Mouse (Mus musculus): ENCODE results near the gene Il2rb. TPM values are rescaled to one million over a fixed set of nuclear protein-coding genes. Genes with fewer than 3 reads are reported as not detected.

Il2rb gene
- polyA plus RNA-seq, 1 experiment, result not detected

DNA sequence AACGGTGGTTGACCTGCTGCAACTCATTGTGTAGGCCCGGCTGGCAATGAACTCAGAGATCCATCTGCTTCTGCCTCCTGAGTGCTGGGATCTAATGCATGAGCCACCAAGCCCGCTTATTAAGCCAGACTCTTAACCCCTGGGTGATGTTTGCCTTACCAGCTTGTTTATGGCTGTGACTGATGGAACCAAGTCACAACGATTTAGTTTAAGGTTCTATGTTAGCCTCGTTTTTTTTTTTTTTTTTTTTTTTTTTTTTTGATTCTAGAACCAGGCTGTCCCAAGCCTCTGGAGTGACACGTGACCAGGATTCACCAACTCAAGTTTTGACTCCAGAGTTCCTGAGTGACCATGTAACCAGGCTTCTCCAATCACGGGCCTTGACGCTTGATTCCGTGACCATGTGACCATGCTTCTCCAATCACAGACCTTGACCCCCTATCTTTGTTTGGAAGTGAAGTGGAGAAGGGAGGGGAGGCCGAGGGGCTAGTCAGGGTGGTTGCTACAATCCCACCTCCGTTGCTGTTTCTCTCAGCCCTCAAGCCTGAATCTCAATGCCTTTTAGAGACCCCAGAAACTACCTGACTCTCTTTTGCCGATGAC, 14.3 kb upstream of the Il2rb start:
- H3K4me1 ChIP-seq, result peaks cover 32% of the 10 kb centered on the region
- TF ChIP-seq FLI1 (IDR thresholded peaks at IDR 0.05; ENCODE audit: low read length) (no peak), GATA1 (IDR thresholded peaks at IDR 0.05; ENCODE audit: borderline replicate concordance, low read length) (no peak)
- H3K9me3 ChIP-seq, result peaks cover 19% of the 10 kb centered on the region
- peaks cover 38% of the 10 kb centered on the region for H3K27me3 ChIP-seq (replicated peaks)
- H3K36me3 ChIP-seq (replicated peaks; ENCODE audit: low read length), result no peaks in the 10 kb centered on the region
- no peak overlapping the region for H3K4me3 ChIP-seq (replicated peaks)

DNA sequence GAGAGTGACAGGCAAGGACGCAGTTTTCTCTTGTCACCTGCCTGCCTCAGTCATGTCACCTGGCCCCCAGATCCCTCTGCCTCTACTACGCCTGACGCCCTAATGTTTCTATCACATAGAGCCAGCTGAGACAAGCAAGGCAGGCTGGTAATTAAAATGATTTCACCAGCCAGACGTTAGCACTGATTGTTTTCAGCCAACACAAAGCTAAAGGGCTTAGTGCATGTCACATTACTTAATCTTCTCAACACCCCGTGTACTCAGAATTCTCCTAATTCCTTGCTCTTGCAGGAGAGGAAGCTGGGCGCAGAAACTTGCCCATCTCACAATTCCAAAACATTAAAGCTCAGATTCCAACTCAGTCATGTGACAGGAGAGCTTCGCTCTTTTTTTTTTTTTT, 13.4 kb upstream of the Il2rb start:
- TF ChIP-seq GATA1 (IDR thresholded peaks at IDR 0.05; ENCODE audit: borderline replicate concordance, low read length) (no peak), FLI1 (IDR thresholded peaks at IDR 0.05; ENCODE audit: low read length) (no peak)
- Histone ChIP-seq H3K36me3 (replicated peaks; ENCODE audit: low read length) (no peaks in the 10 kb centered on the region), H3K4me1 (peaks cover 26% of the 10 kb centered on the region), H3K4me3 (replicated peaks) (no peak overlapping the region), H3K9me3 (peaks cover 28% of the 10 kb centered on the region), H3K27me3 (replicated peaks) (peaks cover 46% of the 10 kb centered on the region)

DNA sequence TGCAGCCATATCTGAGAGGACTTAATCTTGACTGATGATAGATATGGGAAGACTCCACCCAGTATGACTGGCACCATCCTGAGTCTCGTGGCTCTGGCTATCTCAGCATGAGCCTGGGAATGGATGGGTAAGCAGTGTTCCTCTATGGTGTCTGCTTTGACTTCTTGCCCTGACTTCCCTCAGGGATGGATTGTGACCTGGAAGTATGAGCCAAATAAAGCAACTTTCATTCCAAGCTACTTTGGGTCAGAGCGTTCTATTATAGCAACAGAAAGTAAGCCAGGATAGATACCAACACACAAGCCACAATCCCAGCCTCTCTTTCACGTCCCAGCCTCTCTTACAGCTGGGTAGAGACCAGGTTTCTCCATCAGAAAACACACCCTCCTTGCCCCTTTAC, 10.5 kb upstream of the Il2rb start:
- Histone ChIP-seq H3K27me3 (replicated peaks) (peaks cover 70% of the 10 kb centered on the region), H3K36me3 (replicated peaks; ENCODE audit: low read length) (no peaks in the 10 kb centered on the region), H3K4me3 (replicated peaks) (no peak overlapping the region), H3K9me3 (peaks cover 53% of the 10 kb centered on the region), H3K4me1 (peaks cover 11% of the 10 kb centered on the region)
- TF ChIP-seq FLI1 (IDR thresholded peaks at IDR 0.05; ENCODE audit: low read length) (no peak), GATA1 (IDR thresholded peaks at IDR 0.05; ENCODE audit: borderline replicate concordance, low read length) (no peak)

DNA sequence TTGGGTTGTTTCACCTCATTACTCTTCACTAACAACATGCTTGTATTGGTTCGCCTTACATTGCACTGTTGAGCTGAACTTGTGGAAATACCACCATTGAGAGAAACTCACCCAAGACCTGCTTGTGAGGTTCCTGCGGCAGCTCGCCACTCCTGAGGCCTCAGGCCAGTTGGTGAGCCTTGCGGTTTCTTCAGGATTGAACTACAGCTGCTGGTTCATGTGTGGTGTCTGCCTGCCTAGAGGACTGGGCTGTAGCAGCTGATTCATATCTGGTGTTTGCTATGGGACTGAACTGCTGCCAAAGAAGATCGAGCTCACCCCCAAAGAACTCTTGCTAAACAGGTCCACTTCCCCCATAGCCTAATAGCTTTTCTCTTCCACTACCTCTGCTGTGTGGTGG, 9.7 kb upstream of the Il2rb start:
- no peaks in the 10 kb centered on the region for H3K36me3 ChIP-seq (replicated peaks; ENCODE audit: low read length)
- H3K4me3 ChIP-seq (replicated peaks), result no peak overlapping the region
- peaks cover 4% of the 10 kb centered on the region for H3K4me1 ChIP-seq
- peaks cover 77% of the 10 kb centered on the region for H3K27me3 ChIP-seq (replicated peaks)
- no peak for TF ChIP-seq GATA1 (IDR thresholded peaks at IDR 0.05; ENCODE audit: borderline replicate concordance, low read length)
- no peak for TF ChIP-seq FLI1 (IDR thresholded peaks at IDR 0.05; ENCODE audit: low read length)
- H3K9me3 ChIP-seq, result peaks cover 61% of the 10 kb centered on the region

DNA sequence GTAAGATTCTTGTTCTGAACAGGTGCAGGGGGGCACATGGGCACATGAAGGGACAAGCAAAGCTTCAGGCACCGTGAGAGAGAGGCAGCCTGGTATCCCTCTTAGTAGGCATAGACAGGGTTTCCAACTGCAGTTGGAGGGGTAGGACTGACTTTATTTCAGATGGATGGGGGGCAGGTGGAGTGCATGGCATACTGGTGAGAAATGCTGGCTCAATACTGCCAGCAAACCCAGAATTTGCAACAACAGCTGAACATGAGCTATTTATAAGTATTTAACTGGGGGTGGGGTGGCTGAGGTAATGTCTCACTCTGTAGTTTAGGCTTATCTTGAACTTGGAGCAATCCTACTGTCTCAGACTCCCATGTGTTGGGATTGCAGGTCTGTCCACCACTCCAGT, 8.9 kb upstream of the Il2rb start:
- H3K4me3 ChIP-seq (replicated peaks), result no peak overlapping the region
- no peaks in the 10 kb centered on the region for H3K36me3 ChIP-seq (replicated peaks; ENCODE audit: low read length)
- peaks cover 61% of the 10 kb centered on the region for H3K9me3 ChIP-seq
- H3K27me3 ChIP-seq (replicated peaks), result peaks cover 85% of the 10 kb centered on the region
- no peak for TF ChIP-seq GATA1 (IDR thresholded peaks at IDR 0.05; ENCODE audit: borderline replicate concordance, low read length)
- no peak for TF ChIP-seq FLI1 (IDR thresholded peaks at IDR 0.05; ENCODE audit: low read length)
- no peaks in the 10 kb centered on the region for H3K4me1 ChIP-seq

DNA sequence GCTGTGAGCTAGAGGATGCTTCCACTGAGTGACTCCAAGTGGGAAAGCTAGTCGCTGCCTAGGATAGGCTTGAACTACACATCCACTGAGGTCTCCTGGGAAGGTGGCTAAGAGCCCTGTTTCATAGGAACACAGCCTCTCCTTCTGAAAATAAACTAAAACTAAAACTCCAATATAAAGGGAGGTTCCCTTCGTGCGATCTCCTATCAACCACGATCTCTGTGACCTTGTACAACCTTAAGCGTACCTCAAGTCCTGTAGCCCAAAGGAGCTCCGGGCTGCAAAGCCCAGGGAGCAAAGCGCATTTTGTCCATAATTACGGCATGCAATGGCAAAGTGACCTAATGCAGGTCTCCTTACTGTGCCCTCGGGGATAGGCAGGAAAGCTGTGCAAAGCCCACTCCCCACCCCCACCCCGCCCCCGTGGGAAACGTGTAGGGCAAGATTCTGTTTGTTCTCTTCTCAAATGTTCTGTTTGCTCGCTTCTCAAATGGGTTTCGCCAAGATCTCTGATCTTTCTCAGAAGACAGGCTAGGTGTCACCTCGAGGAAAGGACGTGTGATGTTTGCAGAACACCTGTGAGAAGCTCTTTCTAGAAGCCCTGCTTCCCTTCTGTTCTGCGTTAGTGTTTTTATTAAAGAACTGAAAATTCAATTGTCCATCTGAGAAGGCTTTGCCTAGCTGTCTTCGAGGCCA, 7.5 kb upstream of the Il2rb start:
- H3K36me3 ChIP-seq (replicated peaks; ENCODE audit: low read length), result no peaks in the 10 kb centered on the region
- peaks cover 2% of the 10 kb centered on the region; the same call in 1 of the 2 replicates for H3K4me1 ChIP-seq
- peaks cover 91% of the 10 kb centered on the region for H3K27me3 ChIP-seq (replicated peaks)
- no peak overlapping the region for H3K4me3 ChIP-seq (replicated peaks)
- TF ChIP-seq GATA1 (IDR thresholded peaks at IDR 0.05; ENCODE audit: borderline replicate concordance, low read length) (no peak), FLI1 (IDR thresholded peaks at IDR 0.05; ENCODE audit: low read length) (no peak)
- peaks cover 61% of the 10 kb centered on the region for H3K9me3 ChIP-seq

DNA sequence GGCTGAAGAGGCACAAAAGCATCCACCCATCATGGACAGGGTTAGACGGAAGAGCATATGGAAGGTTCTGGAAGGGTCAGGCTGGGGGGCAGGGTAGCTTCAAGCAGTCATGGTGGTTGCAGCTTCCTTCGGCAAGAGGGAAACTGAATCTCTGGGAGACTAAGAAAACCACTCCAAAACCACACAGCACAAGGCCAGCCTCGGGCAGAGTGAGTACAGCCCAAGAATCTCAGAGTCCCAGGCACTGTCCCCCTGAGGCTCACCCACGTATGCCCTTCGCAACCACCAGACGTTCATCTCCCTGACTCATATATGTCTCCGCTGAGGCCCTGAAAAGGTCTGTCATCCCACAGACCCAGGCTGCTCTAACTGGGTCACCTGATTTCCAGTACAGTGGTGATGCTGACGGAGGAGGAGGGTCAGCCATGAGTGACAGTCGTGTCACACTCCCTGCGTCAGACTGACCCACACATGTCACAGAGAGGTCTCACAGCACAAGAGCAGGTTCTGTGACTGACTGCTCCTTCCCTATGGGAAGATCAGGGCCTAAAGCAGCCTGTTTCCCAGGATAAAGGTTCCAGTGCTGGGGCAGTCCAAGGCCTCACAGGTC, 1.6 kb downstream of the Il2rb start:
- Histone ChIP-seq H3K4me3 (replicated peaks) (no peak overlapping the region), H3K36me3 (replicated peaks; ENCODE audit: low read length) (no peaks in the 10 kb centered on the region), H3K4me1 (peaks cover 37% of the 10 kb centered on the region), H3K9me3 (peaks cover 1% of the 10 kb centered on the region; the same call in 1 of the 2 replicates), H3K27me3 (replicated peaks) (peaks cover 90% of the 10 kb centered on the region)
- TF ChIP-seq GATA1 (IDR thresholded peaks at IDR 0.05; ENCODE audit: borderline replicate concordance, low read length), result no peak
- no peak for TF ChIP-seq FLI1 (IDR thresholded peaks at IDR 0.05; ENCODE audit: low read length)

DNA sequence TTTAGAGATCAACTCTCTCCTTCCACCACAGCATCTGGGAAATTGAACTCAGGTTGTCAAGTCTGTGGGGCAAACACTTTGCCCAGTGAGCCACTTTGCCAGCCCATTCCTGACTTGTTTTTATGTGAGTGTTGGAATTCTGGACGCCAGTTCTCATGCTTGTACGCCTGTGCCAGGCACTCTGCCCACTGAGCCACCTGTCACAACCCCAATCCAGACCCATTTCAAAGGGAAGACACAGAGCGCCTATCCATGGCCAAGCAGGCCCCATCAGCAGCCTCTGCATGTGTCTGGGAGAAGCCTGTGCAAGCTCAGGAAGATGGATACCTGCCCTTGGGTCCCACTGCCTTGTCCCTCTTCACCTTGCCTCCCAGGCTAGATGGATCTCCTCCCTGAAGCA, 3.8 kb downstream of the Il2rb start:
- H3K27me3 ChIP-seq (replicated peaks), result peaks cover 89% of the 10 kb centered on the region
- H3K36me3 ChIP-seq (replicated peaks; ENCODE audit: low read length), result no peaks in the 10 kb centered on the region
- H3K9me3 ChIP-seq, result peaks cover 7% of the 10 kb centered on the region; the same call in 1 of the 2 replicates
- TF ChIP-seq FLI1 (IDR thresholded peaks at IDR 0.05; ENCODE audit: low read length) (no peak), GATA1 (IDR thresholded peaks at IDR 0.05; ENCODE audit: borderline replicate concordance, low read length) (no peak)
- H3K4me1 ChIP-seq, result peaks cover 23% of the 10 kb centered on the region
- no peak overlapping the region for H3K4me3 ChIP-seq (replicated peaks)

DNA sequence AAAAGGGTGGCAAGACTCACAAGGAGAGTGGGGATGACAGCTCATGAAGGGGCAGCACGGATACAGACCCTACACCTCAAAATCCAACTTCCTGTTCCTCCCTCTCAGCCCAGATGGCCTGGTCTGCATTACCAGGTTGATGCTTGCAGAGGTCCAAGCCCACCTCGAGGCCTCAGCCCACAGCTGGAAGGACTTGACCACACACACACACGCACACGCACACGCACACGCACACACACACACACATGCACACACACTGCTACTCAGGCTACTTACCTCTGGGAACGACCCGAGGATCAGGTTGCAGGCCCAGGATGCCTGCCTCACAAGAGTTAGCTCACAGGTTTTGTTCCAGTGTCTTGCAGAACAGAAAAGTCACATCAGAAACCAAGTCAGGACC, 5.2 kb downstream of the Il2rb start:
- peaks cover 14% of the 10 kb centered on the region for H3K4me1 ChIP-seq
- H3K36me3 ChIP-seq (replicated peaks; ENCODE audit: low read length), result no peaks in the 10 kb centered on the region
- peaks cover 94% of the 10 kb centered on the region for H3K27me3 ChIP-seq (replicated peaks)
- no peak overlapping the region for H3K4me3 ChIP-seq (replicated peaks)
- H3K9me3 ChIP-seq, result peaks cover 7% of the 10 kb centered on the region; the same call in 1 of the 2 replicates
- TF ChIP-seq GATA1 (IDR thresholded peaks at IDR 0.05; ENCODE audit: borderline replicate concordance, low read length) (no peak), FLI1 (IDR thresholded peaks at IDR 0.05; ENCODE audit: low read length) (no peak)

DNA sequence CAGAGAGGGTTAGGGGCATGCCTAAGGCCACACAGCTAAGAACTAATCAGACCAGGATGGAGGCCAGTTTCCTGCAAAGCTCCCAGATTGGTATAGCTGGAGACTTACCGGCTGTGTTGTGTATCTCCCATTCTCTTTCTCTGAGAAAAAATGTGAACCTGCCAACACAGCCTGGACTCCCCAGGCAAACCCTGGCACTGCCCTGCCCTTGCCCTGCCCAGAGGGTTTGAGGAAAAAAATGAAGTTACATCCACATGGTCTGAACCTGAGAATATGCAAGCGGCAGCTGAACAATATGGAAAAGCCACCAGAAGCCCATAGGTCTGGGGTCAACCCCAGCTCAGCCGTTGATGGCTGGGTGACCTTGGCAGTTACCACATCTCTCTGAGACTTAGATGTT, 5.8 kb downstream of the Il2rb start:
- TF ChIP-seq FLI1 (IDR thresholded peaks at IDR 0.05; ENCODE audit: low read length), result no peak
- TF ChIP-seq GATA1 (IDR thresholded peaks at IDR 0.05; ENCODE audit: borderline replicate concordance, low read length), result no peak
- H3K36me3 ChIP-seq (replicated peaks; ENCODE audit: low read length), result no peaks in the 10 kb centered on the region
- no peak overlapping the region for H3K4me3 ChIP-seq (replicated peaks)
- peaks cover 7% of the 10 kb centered on the region; the same call in 1 of the 2 replicates for H3K9me3 ChIP-seq
- H3K4me1 ChIP-seq, result peaks cover 12% of the 10 kb centered on the region
- H3K27me3 ChIP-seq (replicated peaks), result peaks cover 94% of the 10 kb centered on the region

All from megakaryocyte, embryonic 14.5 days (primary cell).